Comparison of ENCODE assay signal across 15 mouse cellular contexts in the genomic region with DNA sequence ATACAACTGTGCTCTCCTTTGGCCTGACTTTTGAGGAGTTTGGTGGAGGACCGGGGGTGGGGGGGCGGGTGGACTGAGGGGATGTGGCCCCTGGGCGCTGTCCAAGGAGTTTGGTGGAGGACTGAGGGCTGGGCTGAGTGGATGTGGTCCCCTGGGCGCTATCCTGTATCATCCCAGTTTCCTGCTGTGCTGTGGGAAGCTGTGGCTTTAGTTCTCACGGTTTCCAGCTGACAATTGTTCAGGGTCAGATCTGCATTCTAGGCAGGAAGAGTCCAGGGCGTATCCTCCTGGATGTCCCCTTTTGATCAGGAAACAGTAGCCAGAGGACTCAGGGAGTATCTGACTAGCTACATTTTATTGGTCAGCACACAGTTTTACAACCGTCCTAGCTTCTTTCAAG. TPM values are rescaled to one million over a fixed set of nuclear protein-coding genes. Genes with fewer than 3 reads are reported as not detected.
A peak's percentile ranks its signal among the peaks of the same experiment; 100 is the strongest.
DNase-seq lines count a peak whose midpoint lies in the region; ATAC-seq and TF ChIP-seq lines count a peak whose summit lies in the region.
"Had no signal": no experiment of that assay in that cellular context is flagged by ENCODE, and none has a peak within 500 bp of the region (broad histone marks: within the 10 kb centered on the region; RNA-seq: fewer than 3 reads in every experiment).

No protein-coding gene starts in this region.

- ATAC-seq in liver, embryonic 13.5 days (ENCODE audit: low read depth), result peak; percentile 15; the same call in 1 of the 2 replicates
- ATAC-seq in liver, embryonic 11.5 days (replicated peaks; ENCODE audit: low FRiP score), result no peak
- ATAC-seq in kidney, postnatal 0 days (replicated peaks; ENCODE audit: low FRiP score, low read depth), result no peak; the same call in 1 of the 2 replicates
- ATAC-seq: inflammation-experienced regulatory T-cells, adult 6 months had no signal

- 0 out of 2 replicates have a peak, but pooled peaks cover under 1% of the 10 kb centered on the region for H3K4me1 ChIP-seq in liver, embryonic 13.5 days (replicated peaks)
- H3K4me1 ChIP-seq in liver, embryonic 11.5 days (replicated peaks; ENCODE audit: control insufficient read depth, insufficient read depth, low read length), result 0 out of 2 replicates have a peak, but pooled peaks cover under 1% of the 10 kb centered on the region
- peaks cover 10% of the 10 kb centered on the region; the same call in 1 of the 2 replicates for H3K4me1 ChIP-seq in kidney, postnatal 0 days (replicated peaks; ENCODE audit: insufficient read depth, low read length)

- WGBS in liver, embryonic 13.5 days (ENCODE audit: insufficient replicate concordance), result 37% methylated on average over 7 of the region's 7 CpGs
- 51% methylated on average over 7 of the region's 7 CpGs for WGBS in liver, embryonic 11.5 days
- 63% methylated on average over 7 of the region's 7 CpGs for WGBS in kidney, postnatal 0 days

- H3K9ac ChIP-seq in liver, embryonic 13.5 days, result no peak overlapping the region
- H3K9ac ChIP-seq in liver, embryonic 11.5 days (ENCODE audit: low read depth, low read length), result no peak overlapping the region
- no peak overlapping the region for H3K9ac ChIP-seq in kidney, postnatal 0 days (ENCODE audit: low read depth, low read length)
- H3K9ac ChIP-seq: liver, embryonic 14.5 days; neural tube, embryonic 12.5 days had no signal

- H3K4me2 ChIP-seq in liver, embryonic 13.5 days, result no peak overlapping the region
- H3K4me2 ChIP-seq in liver, embryonic 11.5 days, result no peak overlapping the region
- H3K4me2 ChIP-seq in kidney, postnatal 0 days (ENCODE audit: low read length), result no peak overlapping the region
- H3K4me2 ChIP-seq: midbrain, embryonic 11.5 days; neural tube, embryonic 12.5 days had no signal

- no peak overlapping the region for H3K4me3 ChIP-seq in liver, embryonic 13.5 days (replicated peaks)
- H3K4me3 ChIP-seq in liver, embryonic 11.5 days (ENCODE audit: low read depth, low read length), result no peak overlapping the region
- H3K4me3 ChIP-seq in kidney, postnatal 0 days (replicated peaks; ENCODE audit: low read depth, low read length), result no peak overlapping the region
- H3K4me3 ChIP-seq: embryonic facial prominence, embryonic 10.5 days; forebrain, embryonic 10.5 days; neural tube, embryonic 12.5 days had no signal

- peaks cover 5% of the 10 kb centered on the region for H3K27me3 ChIP-seq in liver, embryonic 13.5 days
- H3K27me3 ChIP-seq in liver, embryonic 11.5 days (replicated peaks; ENCODE audit: control insufficient read depth, insufficient read depth, low read length), result 0 out of 2 replicates have a peak, but pooled peaks cover under 1% of the 10 kb centered on the region
- H3K27me3 ChIP-seq in kidney, postnatal 0 days (ENCODE audit: insufficient read depth, low read length), result no peaks in the 10 kb centered on the region
- H3K27me3 ChIP-seq: neural tube, embryonic 12.5 days had no signal

- DNase-seq in adrenal gland, postnatal 14 days, result peak; percentile 29
- no peak for DNase-seq in adrenal gland, adult 8-10 months
- DNase-seq in liver, embryonic 13.5 days, result no peak
- DNase-seq in liver, embryonic 11.5 days (ENCODE audit: low spot score), result no peak
- DNase-seq in kidney, postnatal 0 days (ENCODE audit: low spot score), result peak; percentile 49
- DNase-seq in skeletal muscle tissue, adult 2 months (ENCODE audit: low read depth, low spot score), result peak; percentile 46
- no peak for DNase-seq in layer of hippocampus, adult 8-10 months (ENCODE audit: low spot score in 2 of 2)
- DNase-seq in layer of hippocampus, postnatal 10 days (ENCODE audit: low spot score in 2 of 2), result no peak
- DNase-seq: right cerebral cortex, postnatal 14 days had no signal

- H3K9me3 ChIP-seq in liver, embryonic 13.5 days (replicated peaks), result no peaks in the 10 kb centered on the region
- H3K9me3 ChIP-seq in liver, embryonic 11.5 days (ENCODE audit: control insufficient read depth, low read length), result no peaks in the 10 kb centered on the region
- H3K9me3 ChIP-seq in kidney, postnatal 0 days (replicated peaks; ENCODE audit: low read length), result no peaks in the 10 kb centered on the region
- H3K9me3 ChIP-seq: embryonic facial prominence, embryonic 10.5 days; forebrain, embryonic 10.5 days; neural tube, embryonic 12.5 days had no signal

- TF ChIP-seq CTCF in kidney, postnatal 0 days (IDR thresholded peaks at IDR 0.05; ENCODE audit: low read depth), result no peak

- no peak overlapping the region for H3K27ac ChIP-seq in liver, embryonic 13.5 days
- H3K27ac ChIP-seq in liver, embryonic 11.5 days (ENCODE audit: low read depth, low read length), result no peak overlapping the region
- H3K27ac ChIP-seq in kidney, postnatal 0 days, result peak overlapping the region; percentile 25; the same call in 1 of the 2 replicates
- H3K27ac ChIP-seq: embryonic facial prominence, embryonic 10.5 days; forebrain, embryonic 10.5 days; liver, embryonic 14.5 days; neural tube, embryonic 12.5 days had no signal

- 0 out of 2 replicates have a peak, but pooled peaks cover 2% of the 10 kb centered on the region for H3K36me3 ChIP-seq in liver, embryonic 13.5 days
- H3K36me3 ChIP-seq in liver, embryonic 11.5 days (ENCODE audit: control insufficient read depth, insufficient read depth, low read length), result no peaks in the 10 kb centered on the region
- peaks cover 12% of the 10 kb centered on the region; the same call in 1 of the 2 replicates for H3K36me3 ChIP-seq in kidney, postnatal 0 days (ENCODE audit: insufficient read depth, low read length)

RNA-seq across cellular contexts. Expression of gene Ift43, which starts 5.7 kb away (rescaled TPM):
- 23.3 and 25.3 TPM in 2 replicates for total RNA-seq in adrenal gland, postnatal 14 days (2021)
- total RNA-seq in adrenal gland, adult 8-10 months (2022), result 10 to 100 TPM; 27.3 to 37.7 (median 31.4) TPM
- 8.6 and 10.3 TPM in 2 replicates for polyA plus RNA-seq in liver, embryonic 13.5 days (2015; fragmentation: Nextera tagmentation; extraction: Ambion mirVana)
- polyA plus RNA-seq in liver, embryonic 11.5 days (2014; fragmentation: Nextera tagmentation; extraction: Ambion mirVana), result 26.3 and 28.1 TPM in 2 replicates
- 87.0 and 87.3 TPM in 2 replicates for polyA plus RNA-seq in kidney, postnatal 0 days (2015; fragmentation: Nextera tagmentation; extraction: Ambion mirVana)
- 10 to 100 TPM; 13.0 to 18.5 (median 15.4) TPM for total RNA-seq in layer of hippocampus, adult 8-10 months (2022)
- 10 to 100 TPM; 14.2 to 14.3 TPM for total RNA-seq in layer of hippocampus, postnatal 10 days (2021)

RNA-seq across cellular contexts. Expression of gene Tgfb3, which starts 9.2 kb away (rescaled TPM):
- 11.3 and 13.2 TPM in 2 replicates for total RNA-seq in adrenal gland, postnatal 14 days (2021)
- 10 to 100 TPM in 3 of 4 experiments, 1 to 10 TPM in 1; 10.0 to 14.8 (median 12.0) TPM for total RNA-seq in adrenal gland, adult 8-10 months (2022)
- polyA plus RNA-seq in liver, embryonic 13.5 days (2015; fragmentation: Nextera tagmentation; extraction: Ambion mirVana), result 2.5 and 3.2 TPM in 2 replicates
- 12.4 and 14.7 TPM in 2 replicates for polyA plus RNA-seq in liver, embryonic 11.5 days (2014; fragmentation: Nextera tagmentation; extraction: Ambion mirVana)
- 16.6 and 19.3 TPM in 2 replicates for polyA plus RNA-seq in kidney, postnatal 0 days (2015; fragmentation: Nextera tagmentation; extraction: Ambion mirVana)
- 10 to 100 TPM; 13.7 to 19.9 (median 16.0) TPM for total RNA-seq in layer of hippocampus, adult 8-10 months (2022)
- total RNA-seq in layer of hippocampus, postnatal 10 days (2021), result 10 to 100 TPM in 1 of 2 experiments, 1 to 10 TPM in 1; 8.0 to 11.1 TPM

Comparison
In these comparisons a context has a peak if more than half of its experiments do, and no peak if none do; other contexts are left out.
1. DNase-seq: peak in adrenal gland, postnatal 14 days (single experiment), kidney, postnatal 0 days (single experiment) and skeletal muscle tissue, adult 2 months (single experiment); none in adrenal gland, adult 8-10 months (single experiment), liver, embryonic 13.5 days (single experiment), liver, embryonic 11.5 days (single experiment), layer of hippocampus, adult 8-10 months (0 of 2) and layer of hippocampus, postnatal 10 days (0 of 2).